Mouse (Mus musculus) CH12F3 (cell line): ENCODE data around the gene Rpl3.
"Not testable (repeated sequence)": the region's sequence is repeated elsewhere in the genome, so short reads cannot be mapped to it uniquely, and the experiment has no call there.

ENCODE experiments used
- in situ Hi-C: fragments of 300-500 bp; cut with MboI; formaldehyde crosslinking; loops from 2 replicates; pipeline ENCODE4 v1.14.3; 2020; ENCODE audit warnings: low sequenced_read_pairs

The Rpl3 gene

DNA sequence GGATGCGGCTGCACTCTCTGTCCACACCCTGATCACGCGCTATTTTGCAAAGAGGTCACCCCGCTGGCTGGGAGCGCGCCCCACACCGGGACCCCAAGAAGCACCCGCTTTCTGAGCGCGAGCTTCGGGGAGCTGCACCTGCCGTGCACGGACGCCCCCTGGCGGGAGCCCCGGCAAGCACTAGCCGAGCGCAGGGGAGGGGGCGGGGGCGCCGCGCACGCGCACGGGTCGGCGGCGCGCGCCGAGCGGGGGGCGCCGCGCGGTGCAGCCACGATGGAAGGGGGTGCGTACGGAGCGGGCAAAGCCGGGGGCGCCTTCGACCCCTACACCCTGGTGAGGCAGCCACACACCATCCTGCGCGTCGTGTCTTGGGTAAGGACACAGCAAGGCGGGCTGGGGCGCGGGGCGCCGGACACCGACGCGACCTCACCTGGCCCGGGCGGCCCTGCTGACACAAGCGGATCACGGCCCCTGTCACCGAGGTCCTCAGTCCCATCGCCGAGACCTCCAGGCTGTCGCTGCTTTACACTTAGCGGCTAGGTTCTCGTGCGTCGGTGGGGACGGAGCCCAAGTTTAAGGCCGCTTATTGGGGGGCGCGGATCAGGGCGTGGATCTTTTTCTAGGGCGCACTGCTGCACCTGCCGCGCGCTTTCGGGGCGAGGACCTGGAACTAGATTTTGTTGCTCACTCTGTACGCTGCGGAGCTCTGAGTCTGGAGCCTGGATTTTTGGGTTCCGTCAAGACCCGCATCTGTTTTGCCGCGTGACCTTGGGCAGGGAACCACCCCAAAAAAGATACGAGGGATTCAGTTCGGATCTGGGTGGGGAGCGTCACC lies at the start of gene Rpl3, which contains the start of gene Syngr1:
Gene Rpl3, minus strand, starts transcription at position 748 of the 835 bp plus-strand sequence.
Gene Syngr1, plus strand, starts transcription at position 214 of the 835 bp plus-strand sequence.
- in situ Hi-C loops, result loop anchor here (10.0 kb wide), 1 partner anchor 133 kb away; no protein-coding TSS in a partner anchor

DNA sequence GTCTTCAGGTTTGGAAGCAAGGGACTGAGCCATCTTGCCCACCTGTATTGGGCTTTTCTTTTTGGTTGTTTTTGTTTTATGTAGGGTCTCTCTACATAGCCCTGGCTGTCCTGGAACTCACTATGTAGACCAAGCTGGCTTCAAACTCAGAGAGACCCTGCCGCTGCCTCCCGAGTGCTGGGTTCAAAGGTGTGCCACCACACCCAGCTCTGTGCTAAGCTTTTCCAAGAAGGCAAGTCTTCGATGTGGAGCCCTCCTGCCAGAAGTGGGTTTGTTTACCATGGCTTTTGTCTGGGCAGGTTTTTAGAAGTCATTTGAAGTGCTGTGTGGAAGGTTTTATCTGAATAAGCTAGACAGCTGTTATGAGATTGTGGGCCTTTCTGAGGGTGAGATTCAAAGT lies 49.2 kb upstream of the Rpl3 start:
- in situ Hi-C loops, result no loop called here

DNA sequence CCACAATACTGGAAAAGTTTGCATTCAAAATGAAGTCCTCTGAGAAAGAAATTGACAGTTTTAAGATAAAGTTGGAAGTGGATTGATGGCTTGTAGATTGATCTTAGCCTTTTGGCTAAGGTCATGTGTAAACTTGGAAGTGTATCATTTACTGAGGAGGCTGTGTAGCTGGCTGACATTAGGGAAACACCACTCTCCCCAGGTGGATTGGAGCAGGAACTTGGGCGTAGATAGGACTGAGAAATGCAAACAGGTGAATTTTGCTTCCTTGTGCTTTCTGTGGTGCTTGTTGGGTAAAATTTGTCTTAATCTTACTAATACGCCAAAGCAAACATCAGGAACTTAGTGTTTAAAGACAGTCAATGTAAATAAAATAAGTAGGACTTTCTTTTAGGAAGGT lies 48.6 kb upstream of the Rpl3 start:
- in situ Hi-C loops, result no loop called here

DNA sequence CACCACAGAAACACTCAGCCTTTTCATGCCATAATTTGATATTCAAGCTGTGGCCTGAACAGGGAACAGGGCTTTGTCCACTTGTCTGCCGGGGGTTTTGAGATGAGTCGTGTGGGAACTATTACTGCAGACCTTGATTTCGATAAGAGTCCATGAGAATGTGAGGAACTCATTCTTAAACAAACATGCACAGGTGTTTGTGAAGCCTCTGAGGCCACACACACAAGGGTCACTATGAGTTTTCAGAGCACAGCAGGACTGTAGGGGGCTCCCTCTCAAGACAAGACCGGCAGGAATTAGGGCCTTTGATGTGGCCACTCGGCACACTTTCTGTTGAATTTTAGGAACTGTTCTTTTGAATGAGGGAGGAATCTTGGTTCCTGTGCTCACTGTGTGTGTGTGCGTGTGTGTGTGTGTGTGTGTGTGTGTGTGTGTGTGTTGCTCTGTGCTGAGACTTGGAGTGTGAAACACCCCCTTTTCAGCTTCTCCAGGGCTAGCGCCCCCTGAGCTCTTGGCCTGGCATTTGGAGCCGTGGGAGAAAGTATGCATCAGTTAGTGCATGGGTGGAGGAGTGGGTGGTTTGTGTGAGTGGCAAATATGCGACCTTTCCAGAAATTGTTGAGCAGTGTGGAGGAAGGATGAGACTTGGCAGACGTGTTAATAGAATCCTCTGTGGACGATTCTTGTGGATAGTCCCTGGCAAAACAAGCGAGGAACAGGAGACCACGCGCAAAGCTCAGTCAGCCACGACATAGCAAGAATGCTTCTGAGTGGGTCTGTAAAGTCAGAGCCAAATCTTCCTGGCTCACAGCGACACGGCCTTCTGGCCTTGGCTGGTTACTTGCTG lies 46.5 kb upstream of the Rpl3 start:
- in situ Hi-C loops, result no loop called here

DNA sequence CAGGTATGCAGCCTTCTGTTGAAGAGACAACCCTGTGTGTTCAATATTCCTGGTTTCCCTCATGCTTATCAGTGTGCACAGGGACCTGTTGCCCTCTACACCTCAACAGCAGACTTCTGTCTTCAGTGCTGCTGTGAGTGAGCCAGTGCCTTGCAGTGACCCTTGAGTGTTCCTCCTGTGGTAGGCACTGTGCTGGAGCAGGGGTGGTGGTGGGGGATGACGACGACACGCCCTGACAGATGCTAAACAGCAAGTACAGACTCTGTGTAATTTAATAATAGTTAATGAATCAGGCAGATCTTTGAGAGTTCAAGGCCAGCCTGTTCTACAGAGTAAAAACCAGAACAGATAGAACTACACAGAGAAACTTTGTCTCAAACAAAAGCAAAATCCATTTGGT lies 45.0 kb upstream of the Rpl3 start:
- in situ Hi-C loops, result no loop called here

DNA sequence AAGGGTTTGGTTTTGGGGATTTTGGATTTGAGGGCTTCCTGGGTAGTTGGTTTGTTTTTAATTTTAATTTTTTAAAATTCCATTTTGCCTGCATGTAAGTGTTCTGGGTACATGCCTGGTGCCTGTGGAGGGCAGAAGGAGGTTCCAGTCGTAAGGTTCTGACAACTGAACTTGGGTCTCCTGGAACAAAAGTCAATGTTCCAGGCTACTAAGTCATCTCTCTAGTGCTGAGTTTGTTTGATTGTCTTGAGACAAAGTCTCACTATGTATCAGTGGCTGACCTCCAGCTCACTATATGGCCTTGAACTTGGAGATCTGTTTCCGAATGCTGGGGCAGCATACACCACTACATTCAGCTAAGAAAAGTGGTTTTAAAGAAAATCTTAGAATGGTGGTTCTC lies 43.8 kb upstream of the Rpl3 start:
- in situ Hi-C loops, result no loop called here

DNA sequence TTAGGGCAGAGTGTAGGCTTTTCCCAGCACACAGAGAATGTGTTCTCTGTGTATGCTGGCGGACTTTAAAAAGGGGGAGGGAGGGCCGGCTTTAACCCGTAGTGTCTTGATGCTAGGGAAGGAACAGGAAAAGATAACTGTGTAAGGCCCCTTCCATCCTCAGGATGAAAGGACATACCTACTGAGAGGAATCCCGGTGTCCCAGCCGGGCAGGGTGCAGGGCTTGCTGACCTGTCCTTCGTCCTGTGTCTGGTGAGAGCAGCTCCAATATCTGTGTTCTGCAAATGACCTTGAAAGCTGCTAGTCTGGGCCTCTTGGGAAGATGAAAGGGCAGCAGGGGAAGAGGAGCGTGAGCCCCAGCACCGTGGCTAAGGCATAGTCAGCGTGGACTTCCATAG lies 42.8 kb upstream of the Rpl3 start:
- in situ Hi-C loops, result no loop called here

DNA sequence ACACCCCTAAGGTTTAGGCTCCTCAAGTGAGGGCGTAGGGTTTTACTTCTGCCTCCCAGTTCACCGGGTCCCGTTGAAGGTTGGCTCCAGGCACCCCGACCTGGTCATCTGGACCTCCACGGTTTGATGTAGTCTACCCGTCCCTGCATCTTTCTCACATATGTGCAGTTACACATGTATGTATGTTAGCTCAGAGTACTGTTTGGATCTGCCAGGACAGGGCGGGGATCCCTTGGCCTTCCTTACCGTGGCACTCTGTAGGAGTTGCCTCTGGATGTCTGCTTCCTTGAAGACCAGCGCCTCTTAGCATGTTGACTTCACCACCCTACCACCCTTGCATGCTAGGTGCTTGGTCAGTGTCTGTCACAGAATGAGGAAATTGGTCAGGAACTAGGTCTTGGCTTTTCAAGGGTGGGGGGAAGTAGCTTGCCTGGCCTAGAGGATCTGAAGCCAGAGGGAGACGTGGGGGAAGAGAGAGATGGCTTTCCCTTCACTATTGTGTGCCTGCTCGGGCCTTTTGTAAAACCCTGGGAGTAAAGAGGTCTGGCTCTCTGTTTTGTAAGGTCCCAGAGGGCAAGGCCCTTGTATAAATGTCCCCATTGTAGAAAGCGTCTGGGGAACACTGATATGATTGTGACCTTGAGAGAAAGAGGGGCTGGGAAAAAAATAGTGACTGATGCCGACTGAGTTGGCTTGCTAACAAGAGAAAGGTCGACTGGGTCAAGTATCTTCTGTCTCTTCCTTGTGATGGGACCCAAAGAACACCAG lies 42.2 kb upstream of the Rpl3 start:
- in situ Hi-C loops, result no loop called here

DNA sequence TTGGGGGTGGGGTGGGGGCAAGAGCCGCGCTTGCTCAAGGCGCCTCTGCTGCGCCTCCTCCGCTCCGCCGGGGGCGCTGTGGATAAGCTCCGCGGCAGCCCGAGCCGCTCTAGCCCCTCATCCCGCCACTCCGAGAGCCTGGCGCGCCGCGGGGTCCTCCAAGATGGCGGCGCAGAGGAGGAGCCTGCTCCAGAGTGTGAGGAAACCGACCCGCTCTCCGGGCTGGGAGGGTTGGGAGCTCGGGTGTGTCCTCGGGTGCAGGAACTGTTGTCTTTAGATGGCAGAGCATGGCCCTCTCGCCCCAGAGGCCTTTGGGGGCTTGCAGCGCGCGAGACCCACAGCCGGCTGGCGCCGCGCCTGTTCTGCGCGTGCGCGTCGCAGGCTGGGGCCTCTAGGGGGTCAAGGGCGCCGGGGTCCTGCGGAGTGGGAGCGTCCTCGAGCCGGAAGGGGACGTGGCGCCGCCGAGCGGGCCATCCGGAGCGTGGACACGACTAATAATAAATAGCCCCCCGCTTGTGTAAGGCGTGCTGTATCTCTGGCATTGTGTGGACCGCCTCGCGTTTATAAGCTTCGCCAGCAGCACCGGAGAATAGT lies 41.4 kb upstream of the Rpl3 start, which contains the start of gene Tab1:
Gene Tab1, plus strand, starts transcription at position 135 of the 594 bp plus-strand sequence.
- in situ Hi-C loops, result no loop called here

DNA sequence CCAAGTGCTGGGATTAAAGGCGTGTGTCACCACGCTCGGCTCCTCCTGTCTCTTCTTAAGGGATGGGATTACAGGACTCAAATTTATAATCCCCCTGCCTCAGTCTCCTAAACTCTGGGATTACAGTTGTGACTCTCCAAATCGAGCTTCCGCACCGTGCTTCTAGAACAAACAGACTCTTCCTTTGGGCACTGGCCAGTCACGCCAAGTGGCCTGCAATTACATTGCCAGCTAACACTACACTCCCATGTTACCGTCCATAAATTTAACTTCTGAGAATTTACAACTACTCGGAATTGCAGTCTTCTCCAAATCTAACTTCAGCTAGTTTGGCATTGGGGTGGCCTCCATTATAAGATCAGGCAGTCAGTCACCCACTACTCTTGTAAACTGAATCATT lies 40.8 kb upstream of the Rpl3 start:
- in situ Hi-C loops, result no loop called here

DNA sequence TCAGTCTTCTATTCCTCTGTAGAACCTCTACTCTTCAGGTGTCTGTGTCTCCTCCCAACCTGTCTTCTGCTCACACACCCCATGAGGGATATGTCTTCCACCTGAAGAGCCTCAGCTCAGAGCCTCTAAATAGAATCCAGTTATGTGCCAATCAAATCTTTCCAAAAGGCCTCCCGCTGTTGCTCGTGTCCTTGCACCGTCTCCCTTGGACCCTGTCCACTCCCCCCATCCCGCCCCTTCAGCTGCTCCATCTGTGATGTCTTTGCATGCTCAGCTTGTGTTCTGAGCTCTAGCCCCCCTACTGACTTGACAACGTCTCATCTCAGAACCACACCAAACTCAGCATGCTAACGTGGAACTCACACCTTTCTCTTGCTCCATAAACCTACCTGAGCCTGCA lies 39.8 kb upstream of the Rpl3 start:
- in situ Hi-C loops, result no loop called here

DNA sequence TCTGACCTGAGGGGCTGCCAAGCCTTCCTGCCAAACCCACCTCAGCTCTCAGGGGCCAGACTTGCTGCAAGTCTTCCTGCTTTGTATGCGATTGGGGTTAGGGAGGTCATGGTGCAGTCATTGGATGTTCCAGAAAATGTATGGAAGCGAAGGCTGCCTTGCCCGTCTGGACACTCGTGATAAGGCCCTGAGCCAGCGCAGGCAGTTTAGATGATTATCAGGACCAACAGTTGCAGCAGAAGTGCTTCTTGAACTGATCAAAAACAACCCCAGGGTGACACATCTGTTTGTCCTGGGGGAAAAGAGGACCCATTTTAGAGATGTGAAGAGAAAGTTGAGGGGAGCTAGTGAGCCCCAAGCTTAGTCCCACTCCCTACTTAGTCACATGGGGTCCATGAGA lies 39.0 kb upstream of the Rpl3 start:
- in situ Hi-C loops, result no loop called here

DNA sequence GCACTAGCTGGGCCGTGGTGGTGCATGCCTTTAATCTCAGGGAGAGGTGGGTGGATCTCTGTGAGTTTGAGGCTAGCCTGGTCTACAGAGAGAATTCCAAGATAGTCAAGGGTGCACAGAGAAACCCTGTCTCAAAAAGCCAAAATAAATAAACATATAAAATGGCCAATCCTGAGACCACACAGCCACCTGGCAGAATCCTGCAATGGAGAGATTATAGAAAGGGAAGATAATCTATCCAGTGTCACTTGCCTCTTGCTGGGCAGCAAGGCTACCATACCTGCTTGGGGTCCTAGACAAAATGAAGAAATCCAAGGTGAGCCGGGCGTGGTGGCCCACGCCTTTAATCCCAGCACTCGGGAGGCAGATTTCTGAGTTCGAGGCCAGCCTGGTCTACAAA lies 38.3 kb upstream of the Rpl3 start:
- in situ Hi-C loops, result no loop called here

DNA sequence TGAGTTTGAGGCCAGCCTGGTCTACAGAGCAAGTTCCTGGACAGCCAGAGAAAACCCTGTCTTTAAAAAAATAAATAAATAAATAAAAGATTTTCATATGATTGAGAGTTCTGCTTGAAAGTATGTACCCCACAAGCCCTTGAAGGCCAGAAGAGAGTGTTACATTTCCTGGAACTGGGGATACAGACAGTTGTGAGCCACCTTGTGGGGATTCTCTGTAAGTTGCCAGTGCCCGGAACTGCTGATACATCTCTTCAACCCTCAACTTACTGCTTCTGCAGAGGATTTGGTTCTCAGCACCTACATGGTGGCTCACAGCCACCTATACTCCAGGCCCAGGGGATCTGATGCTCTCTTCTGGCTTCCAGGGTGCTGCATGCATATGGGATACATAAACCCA lies 35.5 kb upstream of the Rpl3 start:
- in situ Hi-C loops, result no loop called here

DNA sequence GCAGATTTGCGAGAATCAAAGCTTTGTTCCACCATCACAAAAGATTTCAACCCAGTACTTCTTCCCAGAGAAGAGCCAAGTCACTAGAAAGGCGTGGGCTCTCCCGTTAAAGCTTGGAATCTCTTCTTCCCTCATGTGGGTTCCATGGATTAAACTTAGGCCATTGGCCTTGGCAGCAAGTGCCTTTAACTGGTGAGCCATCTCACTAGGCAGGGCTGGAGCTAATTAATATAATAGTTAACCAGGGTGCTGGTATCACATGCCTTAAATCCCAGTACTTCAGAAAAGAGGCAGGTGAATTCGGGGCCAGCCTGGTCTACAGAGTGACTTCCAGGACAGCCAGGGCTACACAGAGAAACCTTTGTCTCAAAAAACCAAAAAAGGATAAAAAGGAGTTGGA lies 33.0 kb upstream of the Rpl3 start:
- in situ Hi-C loops, result no loop called here

DNA sequence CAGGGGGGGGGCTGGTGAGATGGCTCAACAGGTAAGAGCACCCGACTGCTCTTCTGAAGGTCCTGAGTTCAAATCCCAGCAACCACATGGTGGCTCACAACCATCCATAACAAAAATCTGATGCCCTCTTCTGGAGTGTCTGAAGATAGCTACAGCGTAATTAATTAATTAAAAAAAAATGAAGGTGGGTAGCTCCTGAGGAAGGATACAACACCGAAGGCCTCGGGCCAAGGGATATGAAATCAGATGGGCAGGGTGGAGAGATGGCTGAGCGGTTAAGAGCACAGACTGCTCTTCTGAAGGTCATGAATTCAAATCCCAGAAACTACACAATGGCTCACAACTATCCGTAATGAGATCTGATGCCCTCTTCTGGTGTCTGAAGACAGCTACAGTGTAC lies 30.8 kb upstream of the Rpl3 start:
- in situ Hi-C loops, result not testable (repeated sequence)

DNA sequence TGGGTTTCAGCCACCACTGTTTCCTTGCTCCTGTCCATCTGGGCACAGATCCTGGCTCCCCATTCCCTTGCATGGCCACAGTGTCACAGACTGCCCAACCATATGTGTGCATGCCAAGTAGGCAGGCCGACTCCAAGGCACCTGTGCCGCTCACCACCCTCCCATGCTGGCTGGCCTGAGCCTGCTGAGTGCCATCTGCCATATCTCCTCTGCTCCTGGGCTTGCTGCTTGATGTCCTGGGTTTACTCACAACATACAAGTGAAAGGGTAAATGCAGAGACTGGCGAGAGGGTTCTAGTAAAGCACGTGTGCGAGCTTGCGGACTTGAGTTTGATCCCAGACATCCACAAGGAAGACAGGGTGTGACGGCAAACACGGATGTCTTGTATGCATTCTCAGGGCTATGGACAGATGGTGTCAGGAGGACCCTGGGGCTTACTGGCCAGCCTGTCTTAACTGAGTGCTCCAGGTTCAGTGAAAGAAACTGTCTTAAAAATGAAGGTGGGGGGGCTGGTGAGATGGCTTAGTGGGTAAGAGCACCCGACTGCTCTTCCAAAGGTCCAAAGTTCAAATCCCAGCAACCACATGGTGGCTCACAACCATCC lies 30.2 kb upstream of the Rpl3 start:
- in situ Hi-C loops, result no loop called here

DNA sequence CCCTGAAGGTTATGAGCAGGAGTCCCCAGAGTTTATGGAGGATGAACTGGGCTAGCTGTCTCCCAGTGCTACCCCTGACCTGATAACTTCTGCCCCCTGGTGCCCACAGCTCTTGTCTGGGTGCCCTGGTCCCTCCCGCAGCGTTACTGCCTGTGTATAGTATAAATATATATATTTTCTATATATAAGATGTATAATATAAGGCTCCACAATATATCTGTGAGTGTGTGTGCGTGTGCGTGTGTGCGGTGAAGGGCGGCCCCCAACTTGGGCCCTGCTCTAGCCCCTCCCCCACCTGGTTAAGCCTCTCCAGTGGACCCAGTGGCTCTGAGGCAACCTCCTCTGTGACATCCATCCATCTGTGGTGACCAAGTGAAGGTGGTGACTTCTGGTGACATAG lies 27.4 kb upstream of the Rpl3 start:
- in situ Hi-C loops, result no loop called here

DNA sequence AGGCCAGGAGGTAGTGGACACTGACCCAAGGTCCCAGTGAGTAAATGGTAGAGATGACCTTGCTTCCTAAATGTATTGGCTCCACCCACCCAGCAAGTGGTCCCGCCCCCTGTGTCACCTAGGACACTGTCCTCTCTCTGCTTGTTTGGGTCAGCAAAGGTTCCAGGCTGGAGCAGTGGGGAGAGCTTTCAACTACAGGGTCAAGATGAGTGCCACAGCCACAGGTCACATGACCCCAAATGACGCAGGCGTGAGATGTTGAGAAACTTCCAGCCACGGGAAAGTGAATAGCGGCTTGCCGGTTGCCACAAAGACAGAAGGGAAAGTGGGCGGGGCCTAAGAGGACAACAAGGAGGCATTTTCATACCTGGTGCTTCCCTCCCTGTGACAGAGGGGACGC lies 25.5 kb upstream of the Rpl3 start:
- in situ Hi-C loops, result no loop called here
